Mouse (Mus musculus) 3T3-L1 (cell line): Measurements from ENCODE around the gene Slc22a4.
A peak's percentile ranks its signal among the peaks of the same experiment; 100 is the strongest.
"Not testable (repeated sequence)": the region's sequence is repeated elsewhere in the genome, so short reads cannot be mapped to it uniquely, and the experiment has no call there.

ENCODE experiments used
- DNase-seq: peaks from one replicate; pipeline ENCODE4 v3.0.0-alpha.2; 2015; ENCODE audit warnings: low read depth, low spot score

The Slc22a4 gene

DNA sequence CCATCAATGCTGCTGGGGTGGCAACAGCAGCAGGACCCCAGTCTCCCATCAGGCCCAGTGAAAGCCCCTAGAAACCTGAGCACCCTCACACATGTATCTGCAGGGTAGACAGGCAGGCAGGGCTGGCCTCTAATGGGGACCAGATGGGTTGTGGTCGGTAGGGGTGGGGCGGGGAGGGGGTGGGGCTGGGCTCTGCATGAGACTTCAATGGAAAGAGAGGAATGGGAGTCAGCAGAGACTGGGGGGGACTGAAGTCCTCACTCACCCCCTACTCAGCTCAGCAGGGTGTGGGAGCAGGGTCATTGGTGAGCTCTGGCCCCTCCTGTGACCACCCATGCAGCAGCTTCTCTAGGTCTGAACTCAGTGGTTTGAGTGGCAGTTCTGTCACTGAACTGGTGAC, 29.5 kb upstream of the Slc22a4 start:
- peak; percentile 49 for DNase-seq

DNA sequence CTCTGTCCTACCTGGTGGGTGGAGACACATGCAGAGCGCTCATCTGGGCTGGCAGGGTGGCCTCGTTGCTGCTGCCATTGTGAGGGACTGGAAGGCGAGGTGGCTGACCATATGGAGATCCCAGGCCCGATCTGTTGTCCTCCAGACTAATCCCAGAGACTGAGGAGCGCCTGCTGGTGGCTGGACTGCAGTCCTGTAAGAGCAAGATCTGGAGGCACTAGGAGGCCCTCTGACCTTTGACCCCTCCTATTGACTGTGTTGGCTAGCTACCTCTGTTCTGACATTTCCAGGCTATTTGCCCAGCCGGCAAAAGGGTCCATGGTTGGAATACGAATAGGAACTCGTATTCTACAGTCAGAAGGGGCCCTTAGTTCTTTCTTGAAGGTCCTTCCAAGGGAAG, 28.2 kb upstream of the Slc22a4 start:
- DNase-seq = peak; percentile 13

DNA sequence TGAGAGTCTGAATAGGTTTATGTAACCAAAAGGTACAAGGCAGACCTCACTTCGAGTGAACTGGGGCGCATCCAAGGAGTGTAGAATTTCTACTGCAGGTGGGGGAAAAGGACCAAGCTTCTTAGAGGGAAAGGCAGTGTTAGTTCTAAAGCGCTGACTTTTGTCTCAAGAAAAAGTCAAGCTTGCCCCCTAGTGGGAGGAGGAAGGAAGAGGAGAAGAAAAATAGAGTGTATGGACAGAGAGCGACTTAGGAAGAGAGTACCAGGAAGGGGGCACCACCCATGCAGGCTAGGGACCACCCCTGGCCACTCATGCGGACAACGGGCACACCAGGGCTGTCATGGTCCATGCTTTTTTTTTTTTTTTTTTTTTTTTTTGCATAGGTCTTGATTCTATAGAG, 26.4 kb upstream of the Slc22a4 start:
- DNase-seq = peak; percentile 78

DNA sequence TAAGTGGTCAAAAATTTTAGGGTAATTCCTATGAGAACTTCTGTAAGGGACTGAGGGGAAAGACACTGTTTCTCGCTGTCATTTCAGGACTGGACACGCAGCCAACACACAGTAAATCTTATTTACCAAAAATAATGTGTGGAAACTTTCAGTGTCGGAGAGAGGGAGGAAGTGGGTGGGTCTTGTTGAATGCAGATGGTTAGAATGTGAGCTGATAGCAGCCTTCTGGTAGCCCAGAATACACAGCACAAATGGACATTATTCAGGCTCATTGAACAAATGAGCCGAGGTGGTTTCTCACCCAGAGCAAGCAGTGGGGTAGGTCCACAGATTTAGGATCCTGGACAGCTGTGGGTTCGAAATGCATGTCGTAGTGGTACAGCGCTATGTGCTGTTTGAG, 25.2 kb upstream of the Slc22a4 start:
- DNase-seq = no peak

DNA sequence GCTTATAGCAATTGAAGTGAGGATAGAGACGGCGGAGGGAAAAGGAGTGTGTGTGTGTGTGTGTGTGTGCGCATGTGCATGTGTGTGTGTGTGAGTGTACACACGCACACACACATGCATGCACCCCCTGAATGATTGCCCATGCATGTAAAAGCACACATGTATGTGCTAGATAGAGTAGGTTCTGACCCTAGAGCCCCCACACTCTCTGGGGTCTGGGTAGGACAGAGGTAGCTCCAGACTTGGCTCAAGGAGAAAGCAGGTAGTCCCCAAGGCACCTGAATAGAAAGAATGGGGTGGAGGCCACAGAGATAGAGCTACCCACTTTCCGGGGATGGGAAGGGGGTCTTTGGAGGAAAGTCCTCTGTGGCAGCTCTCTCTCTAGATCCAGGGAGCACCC, 24.2 kb upstream of the Slc22a4 start:
- DNase-seq = no peak

DNA sequence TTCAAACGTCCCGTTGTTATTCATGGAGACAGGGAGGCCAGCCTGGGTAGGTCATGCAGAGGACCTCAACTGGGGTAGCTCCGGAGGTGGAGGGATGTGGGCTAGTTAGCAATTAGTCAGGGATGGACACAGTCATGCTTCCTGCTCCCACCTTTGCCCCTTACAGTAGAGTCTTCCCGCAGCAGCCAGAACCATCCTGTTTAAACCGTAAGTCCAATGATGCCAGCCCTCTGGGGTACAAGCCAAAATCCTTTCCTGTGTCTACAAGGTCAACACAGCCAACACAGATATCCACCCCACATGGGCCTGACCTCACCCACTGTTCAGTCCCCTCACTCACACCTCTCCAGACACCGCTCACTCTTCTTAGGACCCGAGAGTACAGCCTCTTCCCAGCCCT, 23.3 kb upstream of the Slc22a4 start:
- no peak for DNase-seq

DNA sequence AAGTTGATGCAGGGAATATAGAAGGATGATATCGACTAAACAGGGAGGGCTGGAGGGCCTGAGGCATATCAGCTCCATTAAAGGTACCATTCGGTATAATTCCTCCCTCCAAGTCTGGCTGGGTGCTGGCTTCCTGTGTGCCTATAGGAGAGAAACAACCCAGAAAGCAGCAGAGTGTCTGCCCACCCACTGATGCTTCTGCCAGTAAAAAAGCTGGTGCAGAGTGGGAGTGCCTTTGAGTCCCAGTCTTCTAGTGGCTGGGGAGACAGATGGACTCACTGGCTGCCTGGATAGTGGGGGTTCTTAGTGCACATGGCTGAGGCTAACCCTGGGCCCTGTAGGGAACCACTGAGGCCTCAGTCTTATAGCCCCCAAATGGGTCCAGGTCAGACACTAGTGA, 22.3 kb upstream of the Slc22a4 start:
- no peak for DNase-seq

DNA sequence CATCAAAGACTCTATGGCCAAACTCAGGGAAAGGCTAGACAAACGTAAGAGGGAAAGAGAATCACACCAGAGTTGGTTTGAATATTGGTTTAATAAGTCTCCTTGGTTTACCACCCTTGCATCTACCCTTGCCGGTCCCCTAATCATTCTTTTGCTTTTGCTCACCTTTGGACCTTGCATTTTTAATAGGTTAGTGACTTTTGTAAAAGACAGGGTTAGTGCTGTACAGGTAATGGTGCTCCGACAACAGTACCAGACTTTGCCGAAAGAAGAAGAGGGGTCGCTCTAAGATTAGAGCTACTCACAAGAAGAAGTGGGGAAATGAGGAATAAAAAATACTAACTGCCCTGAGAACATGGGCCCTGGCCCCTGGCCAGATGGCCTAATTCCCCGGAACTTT, 12.8 kb upstream of the Slc22a4 start:
- DNase-seq = no peak

DNA sequence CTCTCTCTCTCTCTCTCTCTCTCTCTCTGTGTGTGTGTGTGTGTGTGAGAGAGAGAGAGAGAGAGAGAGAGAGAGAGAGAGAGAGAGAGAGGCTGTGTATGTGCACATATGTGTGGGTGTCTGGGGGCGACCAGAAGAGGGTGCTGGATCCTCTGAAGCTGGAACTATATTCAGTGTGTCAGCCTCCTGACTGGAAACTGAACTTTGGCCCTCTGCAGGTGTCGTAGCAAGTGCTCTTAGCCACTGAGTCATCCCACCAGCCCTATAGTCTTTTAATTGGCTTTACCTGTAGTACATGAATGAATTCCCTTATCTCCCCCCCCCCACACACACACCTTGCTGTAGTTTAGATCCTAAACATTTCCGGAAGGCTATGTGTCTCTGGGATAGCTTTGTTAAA, 5.0 kb upstream of the Slc22a4 start:
- DNase-seq = not testable (repeated sequence)

DNA sequence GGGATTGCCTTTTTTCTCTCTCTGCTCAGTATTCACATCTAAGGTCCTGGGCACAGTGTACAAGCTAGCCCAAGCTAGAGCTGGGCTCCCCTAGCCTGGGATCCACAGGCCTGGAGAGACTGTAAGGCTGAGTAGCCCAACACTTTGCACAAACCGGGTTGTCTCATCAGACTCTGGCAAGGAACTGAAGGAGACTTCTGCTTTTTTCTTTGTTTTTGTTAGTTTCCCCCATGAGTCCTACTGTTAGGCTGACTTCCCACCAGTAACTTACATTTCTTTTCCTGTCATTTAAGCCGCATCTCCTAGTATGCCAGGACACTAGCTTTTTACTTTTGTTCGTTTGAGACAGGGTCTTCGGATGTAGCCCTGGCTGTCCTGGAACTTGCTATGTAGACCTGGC, 1.1 kb upstream of the Slc22a4 start:
- no peak for DNase-seq

DNA sequence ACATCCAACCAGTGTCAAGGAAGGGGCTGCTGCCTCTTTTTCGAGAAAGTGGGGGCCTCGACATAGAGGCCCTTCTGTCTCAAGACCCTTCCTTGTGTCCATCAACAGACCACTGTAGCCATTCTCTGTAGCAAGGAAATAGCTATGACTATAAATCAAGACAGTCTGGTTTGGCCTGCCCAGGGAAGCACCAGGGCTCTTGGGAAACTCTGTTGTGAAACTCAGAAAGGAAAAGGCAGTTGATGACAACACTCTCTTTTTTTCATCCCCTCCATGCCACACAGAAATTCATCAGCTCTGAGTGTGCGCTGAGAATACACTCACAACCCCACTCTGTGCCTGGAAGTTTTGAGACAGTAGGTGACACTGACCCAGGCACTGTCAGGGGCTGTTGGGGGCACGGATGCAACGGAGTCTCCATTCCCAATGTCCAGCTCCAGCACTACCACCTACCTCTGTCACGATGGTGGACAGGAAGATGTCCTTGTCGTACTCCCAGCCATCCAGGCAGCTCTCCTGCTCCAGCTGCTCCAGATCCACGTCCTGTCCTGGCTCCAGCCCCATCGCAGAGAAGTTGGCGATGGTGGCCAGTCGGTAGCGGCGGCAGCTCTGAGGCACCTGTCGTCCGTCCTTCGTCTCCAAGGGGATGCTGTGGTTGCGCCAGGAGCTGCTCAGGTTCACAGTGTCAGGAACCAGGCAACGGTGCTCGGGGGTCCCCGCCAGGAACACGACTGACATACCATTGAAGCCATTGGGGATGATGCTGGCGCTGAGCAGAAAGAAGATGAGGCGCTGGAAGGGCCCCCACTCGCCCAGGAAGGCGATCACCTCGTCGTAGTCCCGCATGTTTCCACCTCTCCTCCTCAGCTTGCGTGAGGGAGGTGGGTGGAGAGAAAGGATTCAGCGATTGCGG, 503 bp downstream of the Slc22a4 start:
- peak; percentile 17 for DNase-seq

DNA sequence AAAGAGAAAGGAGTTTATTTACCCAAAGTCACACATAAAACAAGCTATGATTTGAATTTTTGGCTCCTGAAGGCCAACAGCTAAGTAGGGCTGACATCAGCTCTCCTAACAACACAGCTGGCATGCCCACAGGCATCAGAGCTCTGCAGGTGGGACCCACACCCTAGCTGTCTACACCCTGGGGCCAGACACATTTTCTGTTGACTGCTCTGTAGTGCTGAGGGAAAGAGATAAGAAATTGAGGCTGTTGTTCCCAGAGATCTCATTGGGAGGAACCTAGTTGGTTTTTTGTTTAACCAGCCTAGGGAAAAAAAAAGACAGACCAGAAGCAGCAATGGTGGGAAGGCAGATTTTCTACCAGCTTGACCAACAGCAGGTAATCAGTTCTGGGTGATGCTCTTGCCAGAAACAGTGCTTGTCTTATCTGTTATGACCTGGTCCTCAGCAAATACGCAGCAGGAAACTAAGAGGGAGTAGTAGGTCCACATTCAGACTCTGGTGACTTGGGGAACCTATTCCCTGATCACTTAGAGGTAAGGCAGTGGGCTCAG, 1.3 kb downstream of the Slc22a4 start:
- DNase-seq = no peak

DNA sequence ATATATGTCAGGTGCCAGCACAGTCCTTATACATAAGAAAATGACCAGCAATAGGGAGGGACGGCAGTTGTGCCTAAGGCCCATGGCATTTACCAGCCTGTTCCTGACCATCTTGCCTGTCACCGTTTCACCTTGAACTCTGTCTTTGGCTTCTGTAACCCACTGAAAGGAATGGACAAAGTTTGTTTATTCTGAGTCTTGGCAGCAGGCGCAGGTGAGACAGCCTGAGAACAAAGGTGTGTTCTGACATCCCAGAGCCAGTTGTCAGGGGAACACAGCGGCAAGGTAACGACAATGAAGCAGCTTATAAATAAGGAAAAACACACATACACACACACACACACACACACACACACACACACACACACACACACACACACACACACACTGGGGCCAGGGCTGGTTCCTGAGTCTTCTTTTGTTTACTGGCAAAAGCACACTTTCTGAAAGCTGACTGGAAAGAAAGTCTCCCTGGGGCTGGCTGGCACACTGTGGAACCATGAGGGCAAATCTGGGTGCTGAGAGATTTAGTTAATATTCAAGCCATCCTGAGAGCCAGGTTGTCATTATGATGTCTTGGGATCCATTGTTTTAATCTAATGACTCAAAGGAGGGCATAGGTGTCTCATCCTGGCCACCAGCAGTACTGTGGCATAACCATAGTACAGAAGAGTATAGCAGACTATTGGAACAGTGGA, 6.3 kb downstream of the Slc22a4 start:
- no peak for DNase-seq

DNA sequence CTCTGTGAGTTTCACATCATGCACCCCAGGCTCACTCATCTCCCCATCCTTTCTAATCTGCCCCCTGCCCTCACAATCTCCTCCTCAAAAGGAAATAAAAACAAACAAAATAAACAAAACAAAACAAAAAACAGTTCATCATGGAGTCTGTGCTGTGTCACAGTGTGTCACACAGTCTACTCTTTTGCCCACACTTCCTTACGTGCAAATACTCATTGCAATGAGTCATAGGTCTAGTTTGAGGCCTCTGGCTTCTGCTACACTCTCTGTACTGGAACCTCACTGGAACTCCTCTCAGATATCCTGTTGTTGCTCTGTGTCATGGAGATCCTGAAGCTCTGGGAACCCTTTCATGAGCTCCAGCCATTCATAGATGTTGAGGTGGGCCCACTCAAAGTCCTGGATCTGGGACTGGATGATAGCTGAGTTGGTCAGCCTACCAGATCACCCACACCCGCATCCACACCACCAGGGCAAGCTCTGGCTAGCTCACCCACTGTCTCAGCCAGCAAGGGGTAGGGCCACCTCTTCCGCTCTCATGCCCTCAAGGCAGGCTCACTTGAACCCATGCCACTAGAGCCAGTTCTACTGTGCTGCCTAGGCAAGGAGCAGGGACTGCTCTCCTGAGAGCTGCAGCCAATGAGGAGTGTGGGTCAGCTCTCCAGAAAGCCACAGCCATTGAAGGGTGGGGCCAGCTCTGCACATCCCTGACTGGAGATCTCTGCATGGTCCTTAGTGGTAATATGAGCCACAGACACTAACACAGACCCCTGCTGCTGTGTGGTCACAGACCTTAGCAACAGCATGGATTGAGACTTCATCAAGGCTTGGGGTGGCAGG, 8.8 kb downstream of the Slc22a4 start:
- peak; percentile 85 for DNase-seq

DNA sequence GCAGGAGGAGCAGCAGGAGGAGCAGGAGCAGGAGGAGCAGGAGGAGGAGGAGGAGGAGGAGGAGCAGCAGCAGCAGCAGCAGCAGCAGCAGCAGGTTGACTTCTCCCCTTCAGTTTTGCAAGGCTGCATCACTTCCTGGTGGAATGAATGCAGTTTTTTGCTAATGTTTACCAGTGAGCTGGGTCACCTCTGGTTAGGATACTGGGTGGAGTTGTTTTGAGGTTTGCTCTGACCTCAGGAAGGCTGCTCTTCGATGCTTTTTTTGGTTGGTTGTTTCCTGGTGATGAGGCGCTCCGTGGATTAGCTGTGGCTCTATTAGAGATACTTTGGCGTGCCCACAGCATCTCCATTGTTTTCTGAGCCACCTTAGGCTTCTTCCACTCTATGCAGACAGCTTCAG, 10.3 kb downstream of the Slc22a4 start:
- DNase-seq = no peak

DNA sequence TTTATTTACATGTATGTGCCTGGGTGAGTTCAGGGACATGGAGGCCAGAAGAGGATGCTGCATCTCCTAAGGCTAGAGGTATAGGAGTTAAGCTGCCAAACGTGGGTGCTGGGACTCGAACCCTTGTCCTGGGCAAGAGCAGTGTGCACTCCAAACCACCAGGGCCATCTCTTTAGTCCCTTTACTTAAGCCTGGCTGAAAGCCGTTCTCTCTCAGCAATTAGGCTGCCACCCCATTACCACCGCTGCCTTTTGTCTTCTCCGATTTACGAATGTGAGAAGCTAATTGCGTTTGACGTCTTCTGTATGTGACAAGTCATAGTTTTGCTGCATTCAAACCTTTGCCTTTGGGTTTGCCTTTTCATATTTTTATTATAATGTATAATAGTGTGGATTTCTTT, 11.8 kb downstream of the Slc22a4 start:
- no peak for DNase-seq

DNA sequence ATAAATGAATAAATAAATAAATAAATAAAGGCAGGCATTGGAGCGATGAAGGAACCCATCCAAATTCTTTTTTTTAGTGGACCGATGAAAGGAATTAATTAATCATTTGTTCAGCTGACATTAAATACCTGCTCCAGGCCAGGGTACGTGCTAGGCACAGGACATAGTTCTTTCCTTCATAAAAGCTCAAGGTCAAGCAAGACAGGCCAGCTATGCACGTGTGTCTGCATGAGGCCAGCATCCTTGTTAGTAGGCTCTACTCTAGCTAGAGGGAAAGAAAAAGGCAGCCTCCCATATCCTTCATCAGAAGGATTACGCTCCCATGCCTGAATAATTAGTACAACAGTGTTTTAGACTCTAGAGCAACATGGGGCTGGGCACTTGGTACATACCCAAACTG, 14.9 kb downstream of the Slc22a4 start:
- no peak for DNase-seq

DNA sequence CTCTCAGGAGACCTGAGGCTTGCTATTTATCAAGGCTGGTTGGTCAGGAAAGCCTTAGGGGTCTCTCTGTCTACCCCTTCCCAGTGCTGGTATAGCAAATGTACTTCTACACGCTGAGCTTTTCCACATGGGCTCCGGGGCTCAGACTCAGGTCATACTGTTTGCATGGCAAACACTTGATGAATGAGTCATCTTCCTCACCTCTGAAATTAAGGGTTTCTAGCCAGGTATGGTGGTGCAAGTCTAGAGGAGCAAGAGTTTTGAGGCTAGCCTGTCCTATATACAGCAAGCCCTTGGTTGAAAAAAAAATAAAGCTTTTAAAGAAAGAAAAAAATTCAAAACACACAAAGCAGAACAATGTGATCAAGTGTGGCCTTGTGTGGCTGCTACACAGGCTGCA, 16.6 kb downstream of the Slc22a4 start:
- DNase-seq = no peak

DNA sequence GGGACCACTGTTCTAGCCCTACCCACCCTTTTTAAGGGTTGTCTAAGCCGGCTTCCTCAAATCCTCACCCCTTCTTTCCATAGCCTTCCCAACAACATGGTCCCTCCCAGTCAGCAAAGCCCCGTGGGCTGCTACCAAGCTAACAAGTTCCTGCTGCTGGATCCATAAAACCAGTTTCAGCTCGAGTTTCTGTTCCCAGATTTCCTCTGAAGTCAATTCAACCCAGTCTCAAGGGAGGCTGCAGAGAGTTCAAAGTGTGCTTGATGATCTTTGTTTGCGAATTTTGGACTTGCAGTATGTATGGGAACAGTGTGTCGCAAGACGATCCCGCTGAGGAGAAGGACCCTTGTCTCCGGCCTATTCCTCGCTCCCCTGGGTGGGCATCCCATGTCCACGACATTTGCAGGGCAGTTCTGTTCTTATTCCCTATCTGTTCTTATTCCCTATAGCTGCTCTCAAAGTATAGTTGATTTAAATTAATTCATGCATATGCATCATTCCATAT, 19.4 kb downstream of the Slc22a4 start:
- no peak for DNase-seq

DNA sequence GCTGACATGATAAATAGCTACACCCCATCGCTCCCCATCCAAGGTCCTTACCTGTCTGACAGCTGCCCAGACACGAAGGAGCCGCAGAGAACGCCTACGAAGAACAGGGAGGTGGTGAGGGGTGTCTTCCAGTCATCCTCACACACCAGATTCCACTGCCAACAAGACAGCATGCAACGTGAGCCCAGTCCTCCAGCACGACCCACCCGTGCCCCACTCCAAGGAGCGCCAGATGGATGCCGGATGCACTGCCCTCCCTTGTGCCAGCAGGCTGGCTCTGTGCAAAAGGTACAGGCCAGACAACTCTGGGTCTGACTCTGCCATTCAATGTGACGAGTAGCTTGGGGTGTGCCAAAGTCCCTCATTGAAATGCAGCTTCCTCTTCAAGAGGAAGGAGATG, 20.2 kb downstream of the Slc22a4 start:
- no peak for DNase-seq

DNA sequence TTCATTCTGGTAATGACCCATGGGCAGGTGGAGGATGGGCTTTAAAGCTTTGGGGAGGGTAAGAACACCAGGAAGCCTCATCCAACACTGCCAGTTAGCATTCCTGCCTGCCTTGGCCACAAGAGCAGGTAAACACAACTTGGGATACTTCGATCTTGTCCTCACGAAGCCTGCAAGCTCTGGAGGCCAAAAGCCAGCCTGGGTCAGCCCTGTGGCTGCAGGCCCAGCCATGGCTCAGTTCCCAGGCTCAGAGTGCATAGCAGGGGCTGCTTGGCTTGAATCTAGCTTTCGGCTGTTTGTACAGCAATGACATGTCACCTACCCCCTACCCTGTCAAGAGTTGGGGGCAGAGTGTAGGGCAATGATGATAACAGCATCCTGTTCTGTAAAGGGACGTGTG, 21.0 kb downstream of the Slc22a4 start:
- DNase-seq = no peak

DNA sequence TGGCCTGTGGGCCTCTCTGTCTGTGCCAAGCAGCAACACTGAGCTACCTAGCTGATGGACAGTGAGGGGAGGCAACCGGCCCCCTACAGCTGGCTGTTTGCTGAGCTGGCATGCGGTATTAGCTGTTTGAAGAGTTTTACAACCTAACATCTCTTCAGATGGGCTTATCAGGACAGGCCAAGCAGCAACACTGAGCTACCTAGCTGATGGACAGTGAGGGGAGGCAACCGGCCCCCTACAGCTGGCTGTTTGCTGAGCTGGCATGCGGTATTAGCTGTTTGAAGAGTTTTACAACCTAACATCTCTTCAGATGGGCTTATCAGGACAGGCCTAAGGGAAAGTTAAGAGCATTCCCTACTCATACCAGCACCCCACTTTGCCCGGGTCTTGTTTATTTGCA, 21.5 kb downstream of the Slc22a4 start:
- not testable (repeated sequence) for DNase-seq
